Mouse (Mus musculus): ENCODE data around the gene Cps1. TPM values are rescaled to one million over a fixed set of nuclear protein-coding genes. Genes with fewer than 3 reads are reported as not detected.

Gene Cps1
- polyA plus RNA-seq, 1 experiment from 2014 or later = 0.31 TPM

DNA sequence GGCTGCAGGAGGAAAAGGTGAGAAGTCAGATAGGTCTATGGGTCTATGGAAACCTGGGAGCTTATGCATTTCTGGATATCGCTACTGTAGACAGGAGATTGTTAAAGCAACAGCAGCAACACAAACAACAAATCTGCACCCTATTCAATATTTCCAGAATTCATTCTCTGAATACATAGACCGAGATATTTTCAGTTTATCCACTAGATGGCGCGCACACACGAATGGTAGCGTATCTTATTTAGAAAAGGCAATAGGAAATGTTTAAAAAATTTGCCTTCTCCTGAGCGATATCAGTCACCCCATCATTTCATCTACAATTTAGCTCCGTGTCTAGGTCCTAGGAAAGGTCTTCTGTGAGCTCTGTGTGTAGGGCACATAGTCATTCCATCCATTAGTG, 21.1 kb downstream of the Cps1 start:
- no peak for ATAC-seq (ENCODE audit: low FRiP score, low read depth)
- Histone ChIP-seq H3K4me2 (replicated peaks) (no peak overlapping the region), H3K9ac (no peak overlapping the region), H3K36me3 (no peaks in the 10 kb centered on the region), H3K4me1 (no peaks in the 10 kb centered on the region), H3K9me3 (no peaks in the 10 kb centered on the region), H3K4me3 (no peak overlapping the region), H3K27ac (no peak overlapping the region), H3K27me3 (0 out of 2 replicates have a peak, but pooled peaks cover 5% of the 10 kb centered on the region)
- WGBS = 6% methylated on average over 8 of the region's 8 CpGs

DNA sequence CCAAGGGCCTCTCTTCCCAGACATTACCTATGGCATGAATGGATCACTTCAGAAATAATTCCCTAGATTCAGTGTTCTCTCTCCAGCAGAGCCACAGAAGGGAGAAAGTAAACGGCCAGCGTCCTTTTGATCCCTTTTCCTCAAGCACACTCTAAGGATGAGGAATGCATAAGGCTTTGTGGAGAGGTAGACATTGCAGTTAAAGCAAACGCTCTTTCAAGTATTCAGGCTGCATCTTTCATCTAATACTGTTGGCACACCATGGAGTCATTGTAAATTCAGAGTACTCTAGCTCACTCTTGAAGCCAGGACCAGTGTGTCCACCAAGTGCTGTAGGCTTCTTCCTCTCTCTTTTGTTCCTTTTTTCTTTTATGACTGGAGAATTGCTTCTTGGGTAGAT, 28.4 kb downstream of the Cps1 start:
- ATAC-seq (ENCODE audit: low FRiP score, low read depth) = no peak
- H3K9ac ChIP-seq = no peak overlapping the region
- no peaks in the 10 kb centered on the region for H3K36me3 ChIP-seq
- H3K27ac ChIP-seq = no peak overlapping the region
- H3K27me3 ChIP-seq = 0 out of 2 replicates have a peak, but pooled peaks cover 5% of the 10 kb centered on the region
- no peaks in the 10 kb centered on the region for H3K4me1 ChIP-seq
- no peak overlapping the region for H3K4me3 ChIP-seq
- H3K4me2 ChIP-seq (replicated peaks) = no peak overlapping the region
- 0 out of 2 replicates have a peak, but pooled peaks cover 3% of the 10 kb centered on the region for H3K9me3 ChIP-seq
- WGBS = 75% methylated on average over 3 of the region's 3 CpGs

DNA sequence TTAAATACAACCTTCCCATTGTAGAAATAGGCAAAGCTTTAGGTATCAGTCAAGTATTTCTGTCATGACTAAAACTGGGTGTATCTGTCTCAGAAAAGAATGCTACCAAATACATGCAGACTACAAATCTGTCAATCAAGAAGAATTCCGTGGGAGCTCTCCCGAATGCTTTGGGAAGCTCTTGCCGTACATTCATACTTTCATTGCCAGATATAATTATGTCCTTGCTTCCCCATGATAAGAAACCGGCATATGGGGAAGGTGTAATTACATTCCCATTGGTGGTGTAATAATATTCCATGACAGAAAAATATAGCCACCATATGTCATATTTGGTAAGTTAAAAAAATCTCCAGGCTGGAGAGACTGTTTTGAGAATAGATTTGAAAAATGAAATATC, 44.5 kb downstream of the Cps1 start:
- Histone ChIP-seq H3K9me3 (no peaks in the 10 kb centered on the region), H3K36me3 (no peaks in the 10 kb centered on the region), H3K4me2 (replicated peaks) (no peak overlapping the region), H3K27me3 (no peaks in the 10 kb centered on the region), H3K4me1 (no peaks in the 10 kb centered on the region), H3K4me3 (no peak overlapping the region), H3K27ac (no peak overlapping the region), H3K9ac (no peak overlapping the region)
- ATAC-seq (ENCODE audit: low FRiP score, low read depth) = no peak
- 69% methylated on average over 4 of the region's 4 CpGs for WGBS

DNA sequence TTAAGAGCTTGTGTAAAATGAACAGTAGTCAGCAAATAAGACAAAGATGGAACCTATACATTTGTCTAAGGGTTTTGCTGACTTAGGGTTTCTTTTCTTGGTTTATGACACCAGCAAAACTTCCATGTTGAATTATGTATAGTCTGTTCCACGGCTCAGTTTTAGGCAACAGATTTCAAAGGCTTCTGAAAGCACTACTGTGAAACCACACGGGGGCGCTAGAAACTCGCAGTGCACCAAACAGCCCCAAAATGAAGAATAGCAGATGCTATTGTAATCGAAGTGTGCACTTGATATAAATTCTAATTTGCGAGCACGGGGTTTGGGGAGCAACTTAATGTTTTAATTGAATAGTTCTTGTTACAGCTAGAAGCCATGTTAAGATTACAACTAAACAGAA, 58.3 kb downstream of the Cps1 start:
- peaks cover 11% of the 10 kb centered on the region for H3K4me1 ChIP-seq
- H3K9me3 ChIP-seq = no peaks in the 10 kb centered on the region
- no peak overlapping the region for H3K4me2 ChIP-seq (replicated peaks)
- no peak for ATAC-seq (ENCODE audit: low FRiP score, low read depth)
- no peak overlapping the region for H3K9ac ChIP-seq
- WGBS = 10% methylated on average over 7 of the region's 7 CpGs
- H3K27ac ChIP-seq = no peak overlapping the region
- no peaks in the 10 kb centered on the region for H3K36me3 ChIP-seq
- 0 out of 2 replicates have a peak, but pooled peaks cover 11% of the 10 kb centered on the region for H3K27me3 ChIP-seq
- no peak overlapping the region for H3K4me3 ChIP-seq

DNA sequence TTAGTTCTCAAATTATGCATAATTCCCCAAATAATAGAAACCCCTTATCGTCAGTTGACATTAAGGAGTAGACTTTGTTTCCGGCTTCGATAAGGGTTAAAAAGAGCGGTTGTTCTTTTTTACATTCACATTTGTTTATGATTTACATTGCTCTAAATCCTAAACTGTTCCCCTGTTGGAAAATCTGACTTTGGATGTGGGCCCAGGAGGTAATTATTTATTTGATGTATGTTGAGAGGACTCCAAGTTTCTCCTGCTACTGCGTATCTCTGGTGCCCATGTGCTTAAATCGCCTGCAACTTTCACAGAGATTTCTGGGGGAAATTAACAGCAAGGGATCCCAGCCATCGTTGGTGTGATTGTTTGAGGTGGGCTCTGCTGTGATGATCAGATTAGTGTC, 59.4 kb downstream of the Cps1 start:
- H3K4me1 ChIP-seq = peaks cover 8% of the 10 kb centered on the region; the same call in 1 of the 2 replicates
- H3K9me3 ChIP-seq = no peaks in the 10 kb centered on the region
- no peak for ATAC-seq (ENCODE audit: low FRiP score, low read depth)
- 54% methylated on average over 7 of the region's 7 CpGs for WGBS
- H3K4me2 ChIP-seq (replicated peaks) = no peak overlapping the region
- H3K27me3 ChIP-seq = 0 out of 2 replicates have a peak, but pooled peaks cover 11% of the 10 kb centered on the region
- no peak overlapping the region for H3K4me3 ChIP-seq
- H3K27ac ChIP-seq = no peak overlapping the region
- no peak overlapping the region for H3K9ac ChIP-seq
- H3K36me3 ChIP-seq = no peaks in the 10 kb centered on the region

DNA sequence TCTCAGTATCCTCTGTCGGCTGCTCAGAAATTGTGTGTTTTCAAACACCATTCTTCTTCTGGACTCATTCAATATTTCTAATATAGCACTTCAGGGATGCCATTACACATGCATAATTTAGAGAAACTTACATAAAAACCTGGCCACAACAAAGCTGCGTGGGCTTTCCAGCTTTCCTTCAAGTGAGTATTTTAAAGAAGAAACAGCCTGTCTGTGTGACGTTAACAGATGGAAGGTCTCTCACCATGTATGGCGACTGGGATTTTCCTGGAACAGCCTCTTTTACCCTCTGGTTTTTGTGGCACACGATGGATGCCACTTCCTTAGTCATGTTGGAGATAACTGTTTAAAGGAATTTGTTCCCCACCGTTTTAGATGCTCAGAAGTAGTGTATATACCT, 60.7 kb downstream of the Cps1 start:
- 67% methylated on average over 6 of the region's 6 CpGs for WGBS

DNA sequence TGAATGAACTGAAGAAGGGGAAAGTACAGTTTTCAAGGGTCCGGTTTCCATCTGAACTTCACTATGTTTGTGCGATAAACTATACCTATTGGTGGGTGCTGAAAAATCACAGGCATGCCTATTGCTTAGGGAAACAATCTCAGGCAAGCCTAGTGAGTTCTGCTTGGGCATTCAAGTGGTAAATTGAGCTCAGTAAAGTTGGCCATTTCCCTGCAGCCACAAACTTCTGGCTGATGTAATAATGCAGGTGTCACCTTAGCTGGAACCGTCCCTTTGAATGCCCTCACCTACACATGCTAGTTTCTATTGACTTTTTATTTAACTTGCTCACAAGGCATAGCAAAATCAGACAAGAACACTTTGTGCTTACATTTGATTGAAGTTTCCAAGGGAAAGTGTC, 61.3 kb downstream of the Cps1 start:
- no peak overlapping the region for H3K4me3 ChIP-seq
- H3K9me3 ChIP-seq = no peaks in the 10 kb centered on the region
- 0 out of 2 replicates have a peak, but pooled peaks cover 5% of the 10 kb centered on the region for H3K27me3 ChIP-seq
- no peak overlapping the region for H3K4me2 ChIP-seq (replicated peaks)
- WGBS = 62% methylated on average over 3 of the region's 3 CpGs
- H3K9ac ChIP-seq = no peak overlapping the region
- no peak overlapping the region for H3K27ac ChIP-seq
- no peaks in the 10 kb centered on the region for H3K36me3 ChIP-seq
- no peak for ATAC-seq (ENCODE audit: low FRiP score, low read depth)
- peaks cover 8% of the 10 kb centered on the region; the same call in 1 of the 2 replicates for H3K4me1 ChIP-seq

More for the DNA sequence above, 60.7 kb downstream of the Cps1 start:
- Histone ChIP-seq H3K36me3 (no peaks in the 10 kb centered on the region), H3K4me1 (peaks cover 8% of the 10 kb centered on the region; the same call in 1 of the 2 replicates), H3K9ac (no peak overlapping the region), H3K4me2 (replicated peaks) (no peak overlapping the region), H3K9me3 (no peaks in the 10 kb centered on the region), H3K27me3 (0 out of 2 replicates have a peak, but pooled peaks cover 9% of the 10 kb centered on the region), H3K4me3 (no peak overlapping the region), H3K27ac (no peak overlapping the region)
- no peak for ATAC-seq (ENCODE audit: low FRiP score, low read depth)

DNA sequence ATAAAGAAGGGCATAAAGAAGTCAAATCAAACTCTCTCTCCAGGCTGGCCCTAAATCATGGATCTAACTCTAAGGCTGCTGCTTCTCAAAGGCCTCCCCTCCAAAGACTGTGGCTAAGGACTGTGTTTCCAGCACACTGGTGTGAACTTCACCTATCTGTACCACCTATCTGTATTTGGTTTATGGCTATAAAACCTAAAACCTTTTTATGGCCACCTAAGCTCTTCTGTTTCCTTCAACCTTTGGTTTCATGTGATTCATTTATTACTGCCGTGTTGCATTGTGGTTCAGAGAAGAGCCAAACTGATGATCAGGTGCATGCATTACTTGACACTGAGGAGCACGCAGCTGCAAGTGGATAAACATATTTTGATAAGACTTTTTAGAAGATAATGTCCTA, 74.5 kb downstream of the Cps1 start:
- WGBS = 82% methylated on average over 2 of the region's 2 CpGs
- Histone ChIP-seq H3K4me1 (no peaks in the 10 kb centered on the region), H3K27me3 (no peaks in the 10 kb centered on the region), H3K9ac (no peak overlapping the region), H3K9me3 (no peaks in the 10 kb centered on the region), H3K4me2 (replicated peaks) (no peak overlapping the region), H3K27ac (no peak overlapping the region), H3K4me3 (no peak overlapping the region), H3K36me3 (no peaks in the 10 kb centered on the region)
- ATAC-seq (ENCODE audit: low FRiP score, low read depth) = no peak

DNA sequence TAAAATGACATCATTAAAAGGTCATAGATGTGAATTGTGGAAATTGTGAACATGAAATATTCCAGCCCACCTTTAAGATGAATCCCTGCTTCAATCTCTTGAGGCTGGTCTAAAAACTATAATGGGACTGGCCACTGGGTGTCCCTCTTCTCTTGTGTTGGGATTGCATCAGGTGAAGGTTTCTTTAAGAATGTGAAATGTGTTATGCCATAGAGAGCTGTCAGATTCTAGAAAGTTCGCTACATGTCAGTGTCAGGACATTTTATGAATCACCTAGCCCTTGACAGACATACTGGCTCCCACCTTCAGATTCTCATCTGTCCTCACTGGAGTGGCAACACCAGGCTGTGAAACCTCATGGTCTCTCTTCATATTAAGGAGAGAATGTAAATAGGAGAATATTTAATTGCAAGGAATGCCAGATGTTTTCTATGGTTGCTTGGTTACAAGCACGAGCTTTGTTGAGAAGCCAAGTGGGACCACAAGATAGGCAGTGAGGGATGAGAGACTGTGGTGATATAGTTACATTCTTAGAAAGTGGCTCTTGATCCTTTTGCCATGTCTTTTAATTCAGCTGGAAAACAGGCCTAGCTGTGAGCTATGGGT, 95.6 kb downstream of the Cps1 start:
- WGBS = 38% methylated on average over 2 of the region's 2 CpGs
- Histone ChIP-seq H3K27me3 (no peaks in the 10 kb centered on the region), H3K4me2 (replicated peaks) (no peak overlapping the region), H3K4me3 (no peak overlapping the region), H3K9ac (no peak overlapping the region), H3K27ac (no peak overlapping the region), H3K4me1 (no peaks in the 10 kb centered on the region), H3K36me3 (no peaks in the 10 kb centered on the region), H3K9me3 (no peaks in the 10 kb centered on the region)
- no peak for ATAC-seq (ENCODE audit: low FRiP score, low read depth)

DNA sequence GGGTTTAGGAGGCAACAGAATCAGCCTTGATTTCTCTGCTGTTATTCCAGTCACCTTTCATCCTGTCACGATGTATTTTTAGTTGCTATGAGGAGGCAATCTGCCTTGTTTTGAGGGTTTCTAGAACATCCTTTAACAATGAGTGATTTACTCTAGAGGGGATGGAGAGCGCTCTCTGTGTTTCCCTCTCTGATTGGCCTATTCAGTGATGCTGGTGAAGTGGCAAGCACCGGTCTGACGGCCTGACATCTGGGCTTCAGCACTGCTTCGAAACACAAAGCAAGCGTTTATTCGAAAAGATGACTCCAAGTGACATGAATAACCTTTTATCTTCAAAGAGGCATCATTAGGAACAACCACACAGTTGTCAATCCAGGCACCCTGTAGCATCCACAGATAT, 100.8 kb downstream of the Cps1 start:
- no peaks in the 10 kb centered on the region for H3K36me3 ChIP-seq
- H3K9me3 ChIP-seq = no peaks in the 10 kb centered on the region
- H3K4me3 ChIP-seq = no peak overlapping the region
- H3K4me1 ChIP-seq = no peaks in the 10 kb centered on the region
- no peak overlapping the region for H3K4me2 ChIP-seq (replicated peaks)
- H3K9ac ChIP-seq = no peak overlapping the region
- H3K27ac ChIP-seq = no peak overlapping the region
- 76% methylated on average over 7 of the region's 7 CpGs for WGBS
- no peaks in the 10 kb centered on the region for H3K27me3 ChIP-seq
- no peak for ATAC-seq (ENCODE audit: low FRiP score, low read depth)

DNA sequence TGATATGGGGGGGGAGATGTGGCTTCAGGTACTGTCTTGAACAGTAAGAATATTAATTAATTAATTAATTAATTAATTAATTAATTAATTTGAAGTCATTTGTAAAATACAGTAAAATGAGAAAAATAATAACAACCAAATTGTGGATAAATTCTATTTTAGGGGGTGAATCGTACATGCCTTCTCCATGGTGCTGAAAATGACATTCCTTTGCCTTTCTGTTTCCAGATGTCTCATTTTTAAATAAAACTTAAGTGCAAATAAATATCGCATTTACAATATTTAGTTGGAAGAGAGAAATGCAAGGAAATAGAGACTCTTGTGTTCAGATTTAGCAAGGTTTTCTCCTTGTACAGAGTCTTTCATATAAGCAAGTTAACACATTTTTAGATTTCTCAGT, 112.0 kb downstream of the Cps1 start:
- no peak overlapping the region for H3K4me3 ChIP-seq
- no peaks in the 10 kb centered on the region for H3K9me3 ChIP-seq
- no peaks in the 10 kb centered on the region for H3K4me1 ChIP-seq
- H3K27ac ChIP-seq = no peak overlapping the region
- H3K27me3 ChIP-seq = no peaks in the 10 kb centered on the region
- no peak overlapping the region for H3K9ac ChIP-seq
- 55% methylated on average over 2 of the region's 2 CpGs for WGBS
- H3K4me2 ChIP-seq (replicated peaks) = no peak overlapping the region
- no peak for ATAC-seq (ENCODE audit: low FRiP score, low read depth)
- H3K36me3 ChIP-seq = no peaks in the 10 kb centered on the region

DNA sequence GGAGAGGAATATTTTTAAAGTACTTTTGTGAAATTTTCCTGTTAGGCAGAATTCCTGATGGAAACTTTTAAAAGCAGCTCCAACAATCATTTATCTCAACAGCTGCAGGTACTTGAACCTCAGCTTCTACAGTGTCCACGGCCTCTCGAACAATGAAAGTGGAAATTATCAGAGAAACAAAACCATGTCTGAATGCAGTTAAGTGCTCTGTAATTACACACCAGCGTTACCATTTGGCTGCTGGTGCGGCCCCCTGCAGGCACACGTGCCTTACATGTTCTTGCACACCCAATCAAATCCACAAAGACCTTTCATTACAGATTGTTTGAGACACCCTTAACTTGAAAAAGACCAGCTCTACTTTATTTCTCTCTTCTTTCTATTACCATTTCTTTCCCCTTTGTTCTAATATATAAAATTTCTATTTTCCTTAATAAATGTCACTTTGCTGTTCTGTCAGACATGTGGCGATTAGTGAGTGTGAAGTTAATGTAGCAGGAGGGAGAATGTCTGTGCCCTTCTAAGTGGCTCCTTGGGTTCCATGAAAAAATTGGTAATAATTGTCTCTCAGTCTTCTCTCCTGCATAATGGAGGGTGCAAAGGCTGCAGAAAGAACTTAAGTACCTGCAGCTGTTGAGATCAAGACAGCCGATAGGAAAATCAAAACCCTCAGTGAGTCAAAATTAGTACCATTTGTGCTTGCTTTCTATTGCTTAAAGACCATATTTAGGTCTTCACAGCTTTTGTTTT, 112.8 kb downstream of the Cps1 start:
- Histone ChIP-seq H3K27me3 (no peaks in the 10 kb centered on the region), H3K9ac (no peak overlapping the region), H3K36me3 (no peaks in the 10 kb centered on the region), H3K27ac (no peak overlapping the region), H3K4me3 (no peak overlapping the region), H3K4me2 (replicated peaks) (no peak overlapping the region), H3K4me1 (no peaks in the 10 kb centered on the region), H3K9me3 (no peaks in the 10 kb centered on the region)
- no peak for ATAC-seq (ENCODE audit: low FRiP score, low read depth)
- WGBS = 29% methylated on average over 7 of the region's 7 CpGs

Data from limb, embryonic 13.5 days (tissue).